Mouse (Mus musculus): Measurements from ENCODE around the gene Prrt2. TPM values are rescaled to one million over a fixed set of nuclear protein-coding genes. Genes with fewer than 3 reads are reported as not detected.

The Prrt2 gene
- total and polyA plus RNA-seq, 3 experiments: 0.12 to 1.4 TPM; not detected in 1

GRCm38 (mm10) chr7:126988816-126989215 is 32.2 kb downstream of the Prrt2 start:
- no peak for TF ChIP-seq CTCF (IDR thresholded peaks at IDR 0.05 in 2 of 3, conservative IDR thresholded peaks at IDR 0.05 in 1 of 3; ENCODE audit: control insufficient read depth in 1 of 3, insufficient read depth in 1 of 3, low read depth in 2 of 3, low read length in 3 of 3, poor library complexity in 1 of 3, severe bottlenecking in 1 of 3)
- TF ChIP-seq MEF2A (IDR thresholded peaks at IDR 0.05; ENCODE audit: extremely low read depth, insufficient replicate concordance, low read depth, low read length, poor library complexity, severe bottlenecking): no peak
- no peak for TF ChIP-seq SIN3A (IDR thresholded peaks at IDR 0.05; ENCODE audit: low read length)
- TF ChIP-seq POLR2AphosphoS2 (IDR thresholded peaks at IDR 0.05; ENCODE audit: low read length): no peak
- no peak for TF ChIP-seq USF1 (IDR thresholded peaks at IDR 0.05; ENCODE audit: low read depth, low read length)
- TF ChIP-seq MXI1 (IDR thresholded peaks at IDR 0.05; ENCODE audit: low read depth, low read length): no peak
- TF ChIP-seq BHLHE40 (IDR thresholded peaks at IDR 0.05; ENCODE audit: borderline replicate concordance, low read depth, low read length): no peak
- no peak for TF ChIP-seq ZKSCAN1 (IDR thresholded peaks at IDR 0.05; ENCODE audit: low read depth, low read length)
- no peak for TF ChIP-seq CHD1 (IDR thresholded peaks at IDR 0.05; ENCODE audit: low read depth, low read length)
- no peak for TF ChIP-seq ZC3H11A (IDR thresholded peaks at IDR 0.05; ENCODE audit: low read depth, low read length)
- TF ChIP-seq HCFC1 (IDR thresholded peaks at IDR 0.05; ENCODE audit: low read depth, low read length): no peak
- no peak for TF ChIP-seq EP300 (IDR thresholded peaks at IDR 0.05; ENCODE audit: low read depth in 1 of 2, low read length in 2 of 2)
- Histone ChIP-seq H3K4me3 (ENCODE audit: control insufficient read depth in 1 of 2, insufficient read depth in 1 of 2, low read depth in 2 of 2, low read length in 2 of 2) (no peak overlapping the region), H3K9me3 (replicated peaks; ENCODE audit: insufficient read depth, low read length) (no peaks in the 10 kb centered on the region), H3K36me3 (ENCODE audit: control insufficient read depth in 1 of 2, insufficient read depth in 2 of 2, low read length in 2 of 2) (no peaks in the 10 kb centered on the region; a peak in 1 of 4 replicates), H3K4me1 (ENCODE audit: control insufficient read depth in 1 of 2, insufficient read depth in 2 of 2, low read length in 2 of 2) (no peaks in the 10 kb centered on the region), H3K27me3 (ENCODE audit: control insufficient read depth in 1 of 2, insufficient read depth in 2 of 2, low read length in 2 of 2) (no peaks in the 10 kb centered on the region), H3K9ac (ENCODE audit: control insufficient read depth, low read depth, low read length, poor library complexity, severe bottlenecking) (no peak overlapping the region), H3K27ac (ENCODE audit: control insufficient read depth, low read depth, low read length) (no peak overlapping the region), H3K79me2 (ENCODE audit: control insufficient read depth, insufficient read depth, low read length, poor library complexity) (no peaks in the 10 kb centered on the region)
- DNase-seq (ENCODE audit: low read depth, low spot score): no peak

GRCm38 (mm10) chr7:126986319-126986718 is 34.7 kb downstream of the Prrt2 start:
- DNase-seq (ENCODE audit: low read depth, low spot score): no peak
- Histone ChIP-seq H3K9ac (ENCODE audit: control insufficient read depth, low read depth, low read length, poor library complexity, severe bottlenecking) (no peak overlapping the region), H3K79me2 (ENCODE audit: control insufficient read depth, insufficient read depth, low read length, poor library complexity) (no peaks in the 10 kb centered on the region), H3K27ac (ENCODE audit: control insufficient read depth, low read depth, low read length) (no peak overlapping the region), H3K4me1 (ENCODE audit: control insufficient read depth in 1 of 2, insufficient read depth in 2 of 2, low read length in 2 of 2) (peaks cover 0 to 8% of the 10 kb centered on the region in 2 experiments; a peak in 2 of 4 replicates), H3K4me3 (ENCODE audit: control insufficient read depth in 1 of 2, insufficient read depth in 1 of 2, low read depth in 2 of 2, low read length in 2 of 2) (no peak overlapping the region), H3K27me3 (ENCODE audit: control insufficient read depth in 1 of 2, insufficient read depth in 2 of 2, low read length in 2 of 2) (no peaks in the 10 kb centered on the region), H3K9me3 (replicated peaks; ENCODE audit: insufficient read depth, low read length) (no peaks in the 10 kb centered on the region), H3K36me3 (ENCODE audit: control insufficient read depth in 1 of 2, insufficient read depth in 2 of 2, low read length in 2 of 2) (peaks cover 0 to 5% of the 10 kb centered on the region in 2 experiments; a peak in 3 of 4 replicates)
- no peak for TF ChIP-seq GATA1 (IDR thresholded peaks at IDR 0.05; ENCODE audit: low read depth, low read length)
- no peak for TF ChIP-seq CTCF (IDR thresholded peaks at IDR 0.05 in 2 of 3, conservative IDR thresholded peaks at IDR 0.05 in 1 of 3; ENCODE audit: control insufficient read depth in 1 of 3, insufficient read depth in 1 of 3, low read depth in 2 of 3, low read length in 3 of 3, poor library complexity in 1 of 3, severe bottlenecking in 1 of 3)
- no peak for TF ChIP-seq USF1 (IDR thresholded peaks at IDR 0.05; ENCODE audit: low read depth, low read length)
- no peak for TF ChIP-seq MYB (IDR thresholded peaks at IDR 0.05; ENCODE audit: low read depth, low read length)
- no peak for TF ChIP-seq POLR2AphosphoS5 (IDR thresholded peaks at IDR 0.05; ENCODE audit: borderline replicate concordance, low read depth, low read length)
- TF ChIP-seq BHLHE40 (IDR thresholded peaks at IDR 0.05; ENCODE audit: borderline replicate concordance, low read depth, low read length): no peak
- TF ChIP-seq E2F4 (IDR thresholded peaks at IDR 0.05; ENCODE audit: borderline replicate concordance, low read depth, low read length): no peak
- no peak for TF ChIP-seq POLR2A (IDR thresholded peaks at IDR 0.05; ENCODE audit: control insufficient read depth in 1 of 2, insufficient read depth in 1 of 2, low read depth in 1 of 2, low read length in 2 of 2, poor library complexity in 1 of 2)

Data from MEL (cell line).